Mouse (Mus musculus): ENCODE measurements around the gene Syne3.

Gene Syne3

DNA sequence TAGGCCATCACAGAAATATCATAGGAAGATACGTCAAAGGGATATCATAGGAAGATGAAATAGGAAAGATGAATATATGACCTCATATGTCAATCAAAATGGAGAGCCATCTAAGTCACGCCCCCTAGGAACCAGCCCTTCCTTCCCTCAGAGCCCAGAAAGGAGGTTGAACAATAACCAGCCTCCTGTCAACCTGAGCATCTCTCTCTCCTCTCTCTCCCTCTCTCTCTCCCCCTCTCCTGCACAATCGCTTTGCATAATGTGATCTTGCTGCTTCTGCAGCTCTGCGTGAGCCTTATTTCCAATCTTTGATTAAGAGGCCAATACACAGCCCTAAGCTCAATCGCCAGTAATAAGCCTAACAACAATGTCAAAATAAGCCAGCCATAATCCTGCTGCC, 84.6 kb downstream of the Syne3 start:
- no peak for DNase-seq (ENCODE audit: low read depth, low spot score)

DNA sequence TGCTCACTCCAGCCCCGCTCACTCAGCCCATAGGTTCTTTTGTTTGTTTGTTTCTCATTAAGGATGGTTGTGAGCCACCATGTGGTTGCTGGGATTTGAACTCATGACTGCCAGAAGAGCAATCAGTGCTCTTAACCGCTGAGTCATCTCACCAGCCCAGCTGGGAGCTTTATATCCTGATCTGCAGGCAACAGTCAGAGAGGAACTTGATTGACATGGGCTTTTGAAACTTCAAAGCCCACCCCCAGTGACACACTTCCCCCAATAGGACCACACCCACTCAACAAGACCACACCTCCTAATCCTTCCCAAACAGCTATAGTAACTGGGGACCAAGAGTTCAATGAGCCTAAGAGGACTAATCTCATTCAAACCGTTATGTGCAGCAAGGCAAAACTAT, 85.1 kb downstream of the Syne3 start:
- no peak for DNase-seq (ENCODE audit: low read depth, low spot score)

DNA sequence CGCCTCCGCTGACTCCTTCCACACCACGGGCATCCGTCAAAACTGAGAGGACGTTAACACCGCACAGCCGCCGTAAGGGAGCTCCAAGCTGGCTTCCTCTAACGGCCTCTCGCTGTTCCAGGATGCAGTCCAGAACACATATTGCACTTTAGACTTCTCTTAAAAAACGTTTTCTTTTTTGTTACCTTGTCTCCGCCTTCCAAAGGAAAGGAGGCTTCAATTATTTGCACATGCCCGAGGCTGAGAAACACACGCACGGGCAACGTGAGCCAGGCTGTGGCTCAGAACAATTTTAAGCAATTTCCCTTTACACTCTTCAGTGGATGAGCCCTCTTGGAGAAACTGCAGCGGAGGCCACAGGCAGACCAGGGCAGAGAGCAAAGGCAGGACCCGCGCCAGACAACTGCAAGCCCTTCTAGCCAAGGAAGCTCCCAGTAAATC, 85.6 kb downstream of the Syne3 start:
- no peak for DNase-seq (ENCODE audit: low read depth, low spot score)

DNA sequence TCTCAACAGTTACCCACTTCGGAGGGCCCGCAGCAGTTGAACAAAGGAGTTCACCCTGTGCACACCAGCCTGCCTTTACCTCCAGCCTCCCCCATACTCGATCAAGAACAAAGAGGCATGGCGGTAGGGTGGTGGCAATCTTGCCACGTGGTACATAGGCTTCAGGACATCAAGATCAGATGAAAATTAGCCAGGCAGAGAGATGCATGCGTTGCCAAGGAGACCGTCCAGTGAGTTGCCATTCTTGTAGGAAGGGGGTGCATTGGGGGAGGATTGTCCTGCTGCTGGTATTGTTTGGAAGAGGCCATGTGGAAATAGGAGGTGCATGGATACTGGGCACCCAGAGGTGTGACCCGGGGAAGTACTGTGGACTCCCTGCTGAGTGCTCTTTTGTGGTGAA, 87.0 kb downstream of the Syne3 start:
- DNase-seq (ENCODE audit: low read depth, low spot score): no peak

DNA sequence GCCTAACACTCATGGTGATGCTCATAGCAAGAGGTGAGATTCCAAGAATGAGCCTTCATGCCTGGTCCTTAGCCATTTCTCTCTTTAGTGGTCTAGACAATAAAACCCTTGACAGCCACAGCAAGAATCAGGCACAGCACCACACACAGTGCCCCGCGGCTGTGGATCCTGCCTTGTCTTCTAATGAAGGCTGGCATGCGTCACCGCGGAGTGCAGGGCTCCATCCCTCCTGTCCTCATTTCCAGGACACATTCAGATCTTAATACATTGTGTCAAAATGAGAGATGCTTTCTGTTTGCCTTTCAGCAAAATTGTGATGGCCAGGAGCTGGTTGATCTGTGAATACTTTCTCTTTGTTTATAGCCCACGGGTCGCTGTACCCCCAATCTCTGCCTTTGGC, 88.5 kb downstream of the Syne3 start:
- DNase-seq (ENCODE audit: low read depth, low spot score): no peak

DNA sequence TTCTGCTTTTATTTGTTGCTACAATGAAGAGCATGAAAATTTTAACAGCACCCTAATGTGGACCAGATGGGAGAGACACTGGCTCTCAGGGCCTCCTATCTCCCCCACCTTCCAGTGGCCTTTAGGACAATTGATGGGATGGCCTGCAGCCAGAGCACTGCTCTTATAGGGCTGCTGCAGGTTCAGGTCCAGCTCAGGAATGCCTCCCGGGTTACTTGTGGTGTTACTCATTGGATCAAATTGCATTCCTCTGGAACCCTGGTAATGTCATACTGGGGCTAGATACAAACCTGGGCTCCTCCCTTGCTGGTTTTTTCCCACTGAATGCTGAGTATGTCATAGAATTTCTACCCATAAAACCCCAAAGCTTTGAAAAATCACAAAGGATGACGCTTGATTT, 90.4 kb downstream of the Syne3 start:
- no peak for DNase-seq (ENCODE audit: low read depth, low spot score)

DNA sequence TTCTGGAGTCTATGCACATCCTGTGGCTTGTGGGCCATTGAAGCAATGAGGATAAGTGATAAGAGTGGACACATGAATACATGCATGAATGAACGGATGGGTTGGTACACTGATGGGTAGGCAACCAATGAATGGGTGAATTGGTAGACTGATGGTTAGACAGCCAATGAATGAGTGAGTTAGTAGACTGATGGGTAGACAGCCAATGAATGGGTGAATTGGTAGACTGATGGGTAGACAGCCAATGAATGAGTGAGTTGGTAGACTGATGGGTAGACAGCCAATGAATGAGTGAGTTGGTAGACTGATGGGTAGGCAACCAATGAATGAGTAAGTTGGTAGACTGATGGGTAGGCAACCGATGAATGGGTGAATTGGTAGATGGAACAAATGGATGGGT, 91.7 kb downstream of the Syne3 start:
- DNase-seq (ENCODE audit: low read depth, low spot score): no peak

DNA sequence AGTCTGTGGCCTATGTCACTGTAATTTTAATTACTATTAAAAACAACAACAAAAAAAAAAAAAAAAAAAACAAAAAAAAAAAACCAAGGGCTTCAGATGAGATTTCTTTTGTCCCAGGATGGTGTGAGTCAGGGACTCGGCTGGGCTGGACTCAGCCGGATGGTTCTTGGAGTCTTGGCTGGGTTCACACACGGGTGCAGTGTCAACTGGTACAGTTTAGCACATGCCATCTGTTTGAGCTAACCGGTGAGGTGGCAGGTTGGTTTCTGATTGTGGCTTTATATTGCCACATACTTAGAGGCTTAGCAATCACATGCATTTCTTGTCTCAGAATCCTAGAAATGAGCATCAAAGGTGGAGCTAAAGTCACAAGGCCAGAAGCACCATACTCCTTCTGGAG, 92.3 kb downstream of the Syne3 start:
- DNase-seq (ENCODE audit: low read depth, low spot score): no peak

DNA sequence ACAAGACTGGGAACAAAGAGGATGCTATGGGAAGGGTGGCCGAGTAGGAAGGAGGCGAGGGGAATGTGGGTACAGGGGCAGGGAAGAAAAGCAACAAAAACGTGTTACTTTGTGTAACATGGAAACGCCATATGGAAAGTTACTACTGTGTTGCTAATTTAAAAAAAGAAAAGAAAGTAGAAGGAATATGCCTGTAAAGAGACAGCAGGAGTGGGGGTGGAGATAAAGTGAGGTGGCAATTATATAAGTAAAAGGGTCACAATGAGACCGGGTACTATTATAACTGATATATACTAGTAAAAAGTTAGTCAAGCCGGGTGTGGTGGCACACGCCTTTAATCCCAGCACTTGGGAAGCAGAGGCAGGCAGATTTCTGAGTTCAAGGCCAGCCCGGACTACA, 92.8 kb downstream of the Syne3 start:
- no peak for DNase-seq (ENCODE audit: low read depth, low spot score)

DNA sequence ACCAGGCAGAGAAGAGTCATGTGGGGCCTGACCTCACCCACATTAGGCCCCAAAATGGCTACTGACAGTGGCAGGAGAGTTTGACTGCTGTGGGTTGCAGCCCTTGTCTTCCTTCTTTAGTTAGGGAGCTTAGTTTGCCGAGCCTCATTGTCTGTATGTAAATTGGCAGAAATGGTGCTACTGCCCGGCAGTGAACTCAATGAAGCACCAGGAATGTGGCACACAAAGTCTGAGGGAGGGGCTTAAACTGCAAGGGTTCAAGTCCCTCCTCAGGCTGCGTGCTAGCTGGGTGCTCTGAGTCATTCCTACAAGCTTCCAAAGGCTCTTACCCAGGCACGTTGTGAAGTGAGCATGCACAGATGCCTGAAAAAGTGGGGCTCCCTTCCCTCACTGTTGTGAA, 93.9 kb downstream of the Syne3 start:
- DNase-seq (ENCODE audit: low read depth, low spot score): no peak

DNA sequence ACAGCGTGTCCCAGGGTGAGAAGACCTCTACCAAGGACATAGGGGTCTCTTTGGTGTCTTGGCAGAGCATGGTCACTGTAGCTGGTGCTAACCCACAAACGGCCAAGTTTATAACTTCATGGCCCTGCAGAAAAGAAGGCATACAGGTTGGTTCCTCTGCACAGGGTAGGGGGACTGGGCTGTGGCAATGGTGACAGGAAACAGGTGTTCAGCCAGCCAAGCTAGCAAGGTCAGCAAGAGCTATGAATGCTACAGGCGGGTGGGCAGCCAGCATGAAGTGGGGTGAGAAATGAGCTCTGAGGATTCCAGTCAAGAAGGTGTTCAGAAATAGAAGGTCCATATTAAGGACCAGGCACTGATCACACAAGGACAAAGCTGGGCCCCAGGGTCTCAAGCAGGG, 96.6 kb downstream of the Syne3 start:
- DNase-seq (ENCODE audit: low read depth, low spot score): no peak

DNA sequence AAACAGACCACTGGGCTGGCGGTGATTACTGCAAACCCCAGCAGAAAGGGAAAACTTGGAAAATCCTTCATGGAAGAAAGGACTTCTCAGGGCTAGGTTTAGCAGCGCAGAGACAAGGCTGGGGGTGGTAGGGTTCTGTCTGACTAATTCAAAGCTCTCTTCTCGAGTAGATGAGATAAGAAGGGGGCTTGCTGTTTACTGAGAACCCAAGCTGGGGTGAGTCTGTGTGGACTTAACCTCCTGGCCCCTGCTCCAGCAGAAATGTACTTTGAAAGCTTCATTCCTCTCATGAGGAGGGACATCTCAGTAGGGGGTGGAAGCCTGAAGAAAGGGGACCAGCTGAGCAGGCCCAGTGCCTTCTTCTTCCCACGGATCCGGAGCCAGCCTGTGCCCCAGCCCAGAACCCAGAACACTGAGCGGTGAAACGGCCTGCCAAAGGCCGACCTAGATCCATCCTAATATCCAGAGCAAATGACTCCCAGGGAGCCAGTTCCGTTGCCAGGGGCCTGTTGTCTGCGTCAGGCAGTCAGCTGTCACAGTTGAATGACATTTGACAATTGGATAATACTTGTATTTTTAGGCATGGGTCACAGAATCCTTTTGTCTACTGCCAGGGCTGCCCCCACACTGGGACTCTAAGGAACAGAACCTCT, 97.2 kb downstream of the Syne3 start:
- no peak for DNase-seq (ENCODE audit: low read depth, low spot score)

DNA sequence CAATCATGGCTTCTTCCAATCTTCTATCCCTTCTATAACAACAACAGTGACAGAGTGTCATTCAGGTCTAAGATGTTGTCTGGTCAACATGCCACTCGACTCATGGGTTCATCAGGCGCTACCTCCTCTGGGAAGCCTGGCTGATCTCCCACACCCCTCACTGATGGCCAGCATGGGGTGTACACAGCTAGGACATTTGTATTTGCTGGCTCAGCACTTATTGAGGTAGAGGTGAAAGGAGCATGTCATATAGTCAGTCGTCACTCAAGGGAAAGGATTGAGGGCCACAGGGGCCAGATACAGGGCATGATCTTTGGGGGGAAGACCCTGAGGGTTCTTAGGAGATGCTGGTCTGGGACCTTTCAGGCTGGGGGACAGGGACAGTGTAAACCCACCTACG, 99.9 kb downstream of the Syne3 start:
- no peak for DNase-seq (ENCODE audit: low read depth, low spot score)

DNA sequence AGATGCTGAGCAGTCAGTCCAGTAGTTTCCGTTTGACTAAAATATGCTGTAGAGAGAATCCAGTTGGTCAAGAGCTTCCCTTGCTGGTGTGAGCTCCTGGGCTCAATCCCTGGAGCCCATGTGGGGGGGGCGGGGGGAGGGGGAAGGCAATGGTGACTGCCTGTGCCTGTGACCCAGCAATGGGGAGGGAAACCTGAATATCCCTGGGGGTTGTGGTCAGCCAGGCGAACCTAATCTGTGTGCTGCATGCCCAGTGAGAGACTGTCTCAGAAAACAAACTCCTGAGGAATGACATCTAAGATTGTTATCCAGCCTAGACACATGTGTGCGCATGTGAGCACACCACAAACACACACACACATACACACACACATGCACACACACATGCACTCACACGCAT, 100.6 kb downstream of the Syne3 start:
- no peak for DNase-seq (ENCODE audit: low read depth, low spot score)

DNA sequence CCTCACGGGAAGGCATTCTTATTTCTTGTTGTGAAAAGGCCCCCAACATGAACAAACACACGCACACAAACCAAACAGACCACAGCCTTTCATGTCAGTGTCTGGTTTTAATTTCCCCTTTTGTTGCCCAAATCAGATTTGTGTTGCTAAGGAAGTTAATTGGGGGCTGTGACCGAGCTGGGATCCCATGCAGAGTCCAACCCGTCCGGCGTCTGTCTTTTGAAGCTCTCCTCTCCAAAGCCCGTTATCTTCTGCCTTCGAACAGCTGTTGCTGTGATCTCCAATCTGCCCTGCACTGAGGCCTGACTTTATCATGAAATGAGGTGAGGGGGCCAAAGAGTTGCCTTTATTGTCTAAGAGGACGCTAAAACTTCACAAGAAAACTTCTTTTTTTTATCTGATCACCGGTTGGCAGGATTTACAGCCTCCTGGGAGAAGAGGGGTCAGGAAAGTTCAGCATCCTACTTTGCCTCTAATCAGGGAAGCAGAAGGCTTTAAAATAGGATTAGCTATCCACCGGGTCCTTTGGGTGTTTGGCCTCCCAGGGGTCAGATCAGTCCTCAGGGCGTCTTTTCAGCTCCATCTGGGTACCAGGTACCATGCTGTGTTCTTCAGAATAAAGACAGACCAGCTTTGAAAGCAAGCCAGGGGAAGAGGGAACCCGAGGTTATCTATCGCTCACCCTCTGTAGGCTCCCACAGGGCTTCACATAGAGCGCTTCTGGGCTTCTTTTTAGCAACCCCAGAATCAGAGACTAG, 101.4 kb downstream of the Syne3 start:
- no peak for DNase-seq (ENCODE audit: low read depth, low spot score)

DNA sequence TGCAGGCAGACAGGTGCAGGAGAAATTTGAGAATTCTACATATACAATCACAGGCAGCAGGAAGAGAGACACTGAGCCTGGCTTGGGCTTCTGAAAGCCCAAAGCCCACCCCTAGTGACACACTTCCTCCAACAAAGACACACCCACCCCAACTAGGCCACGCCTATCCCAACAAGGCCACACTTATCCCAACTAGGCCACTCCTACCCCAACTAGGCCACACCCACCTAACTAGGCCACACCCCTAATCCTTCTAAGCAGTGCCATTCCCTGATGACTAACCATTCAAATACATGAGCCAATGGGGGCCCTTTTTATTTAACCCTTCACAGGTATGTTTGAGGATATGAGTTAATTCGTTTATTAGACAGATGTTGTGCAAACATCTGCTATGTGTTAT, 102.5 kb downstream of the Syne3 start:
- no peak for DNase-seq (ENCODE audit: low read depth, low spot score)

DNA sequence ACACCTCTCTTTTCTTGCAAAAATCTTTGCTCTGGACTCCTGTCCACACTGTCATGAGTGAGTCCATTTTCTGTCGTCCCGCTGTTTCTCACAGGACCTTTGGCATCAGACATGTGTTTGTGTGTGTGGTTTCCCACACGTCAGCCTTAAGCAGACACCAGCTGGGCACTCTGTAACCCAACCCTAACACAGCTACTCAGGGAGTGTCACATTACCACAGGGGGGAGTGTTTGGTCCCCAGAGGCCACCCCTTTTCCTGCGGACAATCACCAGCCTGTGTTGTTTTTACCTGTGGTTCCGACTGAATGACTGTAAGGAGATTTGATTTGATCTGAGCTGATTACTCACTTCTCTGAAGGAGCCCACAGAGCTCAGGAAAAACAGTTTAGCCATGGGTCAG, 105.5 kb downstream of the Syne3 start:
- no peak for DNase-seq (ENCODE audit: low read depth, low spot score)

DNA sequence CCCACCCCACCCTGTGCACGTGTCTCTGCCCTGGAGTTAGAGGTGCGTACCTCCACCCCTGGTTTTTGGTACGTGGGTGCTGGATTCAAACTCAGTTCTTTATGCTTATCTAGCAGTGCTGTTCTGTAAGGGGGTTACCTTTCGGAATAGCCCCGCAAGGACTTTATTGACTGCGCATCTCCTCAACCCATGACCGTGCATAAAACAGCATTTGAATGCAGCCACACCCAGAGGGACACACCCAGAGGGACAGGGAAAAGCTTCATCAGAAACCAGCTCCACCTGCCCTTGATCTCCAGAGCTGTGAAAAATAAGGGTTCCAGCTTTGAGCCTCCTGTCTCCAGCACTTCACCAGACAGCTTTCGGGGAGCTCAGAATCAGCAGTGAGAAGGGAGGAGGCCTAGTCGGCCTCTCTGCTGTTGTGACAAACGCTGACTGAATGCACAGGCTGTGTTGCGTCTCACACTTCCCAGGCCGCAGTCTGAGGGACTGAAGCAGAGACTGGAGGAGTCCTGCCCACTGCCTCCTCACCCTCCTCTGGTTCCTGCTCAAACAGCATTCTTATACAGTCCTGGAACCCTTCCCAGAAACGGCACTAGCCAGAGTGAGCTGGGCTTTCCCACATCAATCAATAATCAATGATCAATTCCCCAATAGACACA, 107.1 kb downstream of the Syne3 start:
- DNase-seq (ENCODE audit: low read depth, low spot score): no peak

DNA sequence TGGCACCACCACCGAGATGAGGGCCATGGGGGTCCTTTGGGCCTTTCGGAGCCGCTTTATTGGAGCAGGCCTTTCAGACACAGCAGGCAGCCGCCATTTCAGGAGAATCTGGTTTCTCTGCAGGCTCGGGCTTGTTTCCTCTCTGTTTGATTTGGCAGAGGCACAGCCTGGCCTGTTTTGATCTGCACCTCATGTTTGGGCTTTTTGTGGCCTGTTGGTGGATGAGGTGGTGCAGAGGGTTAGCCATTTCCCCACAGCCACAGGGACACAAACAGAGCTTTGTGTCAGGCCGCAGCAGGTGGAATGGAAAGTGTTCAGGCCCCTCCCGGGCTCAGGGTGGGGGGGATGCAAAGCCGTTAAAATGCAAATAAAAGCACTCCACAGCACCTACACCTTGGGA, 108.3 kb downstream of the Syne3 start:
- no peak for DNase-seq (ENCODE audit: low read depth, low spot score)

DNA sequence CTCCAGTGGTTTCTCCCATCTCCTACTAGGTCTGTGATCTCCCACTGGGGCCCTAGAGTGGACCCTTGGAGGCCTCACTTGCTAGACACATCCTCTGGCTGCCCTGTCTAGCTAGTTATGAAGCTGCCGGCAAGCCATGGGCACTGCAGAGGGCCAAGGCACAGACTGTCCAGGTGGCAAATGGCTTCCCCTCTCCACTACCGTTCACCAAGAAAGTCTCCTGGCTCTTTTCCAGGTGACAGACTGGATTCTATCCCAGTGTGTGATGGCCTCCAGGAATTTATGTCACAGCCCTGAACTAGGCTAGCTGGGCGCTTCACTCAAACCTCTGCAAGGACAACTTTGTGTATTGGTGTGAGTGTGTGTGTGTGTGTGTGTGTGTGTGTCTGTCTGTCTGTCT, 109.8 kb downstream of the Syne3 start:
- no peak for DNase-seq (ENCODE audit: low read depth, low spot score)

DNA sequence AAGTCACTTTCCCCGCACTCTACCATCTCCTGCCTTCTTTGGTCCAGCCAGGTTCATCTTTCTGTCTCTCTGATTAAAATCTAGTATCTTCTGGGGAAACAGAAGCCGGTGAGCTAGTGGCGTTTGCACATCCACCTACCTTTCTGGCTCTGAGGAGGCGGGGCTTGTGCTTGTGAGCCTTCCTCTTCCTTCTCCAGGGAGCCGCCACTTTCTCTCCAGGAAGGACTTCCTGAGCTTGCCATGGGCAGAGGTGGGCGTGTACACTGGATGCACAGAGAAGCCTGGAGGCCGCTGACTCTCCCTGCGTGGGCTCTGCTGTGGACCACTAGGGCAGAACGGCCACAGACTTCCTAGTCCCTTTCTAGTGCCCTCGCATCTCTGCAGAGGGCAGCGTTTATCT, 110.4 kb downstream of the Syne3 start:
- no peak for DNase-seq (ENCODE audit: low read depth, low spot score)

DNA sequence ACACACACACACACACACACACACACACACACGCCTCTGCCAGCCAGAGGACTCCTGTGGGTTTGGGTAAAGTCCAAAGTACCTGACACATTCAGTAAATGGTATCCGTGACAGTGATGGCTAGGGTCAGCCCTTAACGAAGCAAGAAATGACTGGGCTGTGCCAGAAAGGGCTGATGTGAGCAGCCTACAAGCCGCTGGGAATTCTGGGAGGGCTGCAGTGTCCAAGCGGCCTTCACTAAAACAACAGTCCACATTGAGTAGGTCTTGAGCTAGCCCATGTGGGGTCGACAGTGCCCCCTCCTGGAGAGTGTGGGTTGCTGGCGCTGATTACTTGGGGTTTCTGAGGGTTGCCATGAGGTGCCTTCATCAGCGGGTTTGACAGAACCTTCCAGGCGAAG, 110.9 kb downstream of the Syne3 start:
- DNase-seq (ENCODE audit: low read depth, low spot score): no peak

DNA sequence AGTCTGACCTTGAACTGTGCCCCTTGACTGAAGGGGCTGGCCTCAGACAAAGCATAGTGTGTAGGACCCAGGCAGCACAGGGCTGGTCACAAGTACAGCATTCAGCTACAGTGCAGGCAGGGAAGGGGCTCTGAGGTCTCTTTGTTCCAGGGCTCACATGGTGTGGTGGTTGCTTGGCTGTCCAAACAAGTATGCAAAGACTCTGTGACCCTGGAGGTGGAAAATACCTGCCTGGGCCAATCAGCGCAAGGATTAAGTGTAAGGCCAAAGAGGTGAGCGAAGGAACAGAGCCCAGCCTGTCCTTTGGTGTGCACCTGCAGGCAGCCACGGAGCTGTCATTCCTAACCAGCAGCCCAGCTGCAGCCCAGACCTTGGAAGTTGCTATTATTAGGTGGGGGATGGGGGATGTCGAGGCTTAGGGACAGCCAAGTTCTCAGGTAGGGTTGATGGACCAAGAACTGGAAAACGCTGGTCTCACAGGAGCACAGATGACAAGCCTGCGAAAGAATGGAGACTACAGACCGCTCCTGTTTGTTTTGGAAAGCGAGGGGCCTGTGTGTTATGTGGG, 112.5 kb downstream of the Syne3 start:
- no peak for DNase-seq (ENCODE audit: low read depth, low spot score)
